Mouse (Mus musculus) erythroblast, embryonic 14.5 days (primary cell): ENCODE measurements around the gene Sin3a.

Experiments
- GATA1 ChIP-seq: IDR thresholded peaks from 2 replicates; pipeline ENCODE4 v1.6.1; 2012; ENCODE audit warnings: low read length, inconsistent platforms, mixed read lengths
- TAL1 ChIP-seq: IDR thresholded peaks from 3 replicates; pipeline ENCODE4 v1.6.1; 2012; ENCODE audit warnings: low read length, inconsistent platforms, mixed read lengths

DNA sequence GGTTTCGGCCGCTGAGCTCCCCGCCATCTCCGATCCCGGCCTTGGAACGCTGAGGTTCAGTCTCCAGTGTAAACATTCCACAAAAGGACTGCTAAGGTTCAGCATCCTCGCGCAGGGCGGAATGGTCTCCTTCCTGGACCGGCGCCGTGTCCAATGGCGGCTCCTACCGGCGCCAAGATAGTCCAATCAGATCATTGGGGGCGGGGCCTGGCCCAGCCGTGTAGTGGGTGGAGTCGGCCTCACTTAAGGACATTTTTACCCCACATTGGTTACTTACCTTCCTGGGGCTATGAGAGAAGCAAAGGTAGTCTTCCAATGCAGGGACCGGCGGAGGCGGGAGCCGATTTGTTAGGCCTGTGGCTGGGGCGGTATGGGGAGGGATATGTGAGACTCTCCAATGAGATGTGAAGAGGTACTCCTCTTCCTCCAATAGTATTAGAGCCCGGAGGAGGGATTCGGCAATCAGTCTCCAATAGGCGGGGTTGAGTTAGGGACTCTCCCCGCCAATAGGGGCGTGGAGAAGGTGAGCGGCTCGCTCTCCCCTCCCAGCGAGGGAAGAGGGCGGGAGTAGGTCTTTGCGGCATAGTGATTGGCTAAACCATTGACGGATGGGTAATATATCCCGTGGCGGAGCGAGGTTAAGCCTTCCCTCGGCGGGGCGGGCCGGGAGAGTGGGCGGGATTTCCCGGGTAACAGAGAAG is 4.0 kb downstream of the Sin3a start:
- no peak for TF ChIP-seq TAL1
- no peak for TF ChIP-seq GATA1
